ENCODE assay signal across 8 mouse cellular contexts in genomic region chr2:174294457-174294856, GRCm38 (mm10). TPM values are rescaled to one million over a fixed set of nuclear protein-coding genes. Genes with fewer than 3 reads are reported as not detected.
A peak's percentile ranks its signal among the peaks of the same experiment; 100 is the strongest.
DNase-seq lines count a peak whose midpoint lies in the region; ATAC-seq and TF ChIP-seq lines count a peak whose summit lies in the region.

No protein-coding gene starts in this region.

- H3K9me3 ChIP-seq in kidney, postnatal 0 days (replicated peaks; ENCODE audit: low read length), result peaks cover 22% of the 10 kb centered on the region
- peaks cover 7% of the 10 kb centered on the region; the same call in 1 of the 2 replicates for H3K9me3 ChIP-seq in intestine, postnatal 0 days (ENCODE audit: control insufficient read depth)
- peaks cover 15% of the 10 kb centered on the region for H3K9me3 ChIP-seq in neural tube, embryonic 15.5 days (replicated peaks)

- WGBS in kidney, postnatal 0 days, result 49% methylated on average over 8 of the region's 8 CpGs
- WGBS in intestine, postnatal 0 days, result 54% methylated on average over 8 of the region's 8 CpGs
- 57% methylated on average over 8 of the region's 8 CpGs for WGBS in neural tube, embryonic 15.5 days

- H3K27me3 ChIP-seq in kidney, postnatal 0 days (ENCODE audit: insufficient read depth, low read length), result peaks cover 11% of the 10 kb centered on the region
- H3K27me3 ChIP-seq in intestine, postnatal 0 days (replicated peaks; ENCODE audit: control insufficient read depth, insufficient read depth, low read length), result peaks cover 22% of the 10 kb centered on the region
- H3K27me3 ChIP-seq in neural tube, embryonic 15.5 days (replicated peaks), result peaks cover 25% of the 10 kb centered on the region

- peak overlapping the region; percentile 76 for H3K9ac ChIP-seq in kidney, postnatal 0 days (ENCODE audit: low read depth, low read length)
- H3K9ac ChIP-seq in intestine, postnatal 0 days (ENCODE audit: low read depth, low read length), result peak overlapping the region; percentile 50
- peak overlapping the region; percentile 57 for H3K9ac ChIP-seq in neural tube, embryonic 15.5 days (replicated peaks)

- H3K4me3 ChIP-seq in kidney, postnatal 0 days (replicated peaks; ENCODE audit: low read depth, low read length), result peak overlapping the region; percentile 52
- peak overlapping the region; percentile 57 for H3K4me3 ChIP-seq in intestine, postnatal 0 days (ENCODE audit: low read depth, low read length)
- H3K4me3 ChIP-seq in neural tube, embryonic 15.5 days (replicated peaks), result peak overlapping the region; percentile 59

- peak overlapping the region; percentile 72 for H3K27ac ChIP-seq in kidney, postnatal 0 days
- H3K27ac ChIP-seq in intestine, postnatal 0 days (ENCODE audit: low read depth, low read length), result 0 out of 2 replicates have a peak overlapping the region, but pooled peaks have one; percentile 35
- H3K27ac ChIP-seq in neural tube, embryonic 15.5 days (replicated peaks), result peak overlapping the region; percentile 80

- no peak for TF ChIP-seq CTCF in kidney, postnatal 0 days (IDR thresholded peaks at IDR 0.05; ENCODE audit: low read depth)
- no peak for TF ChIP-seq CTCF in intestine, postnatal 0 days (IDR thresholded peaks at IDR 0.05; ENCODE audit: low read depth)

- no peak for ATAC-seq in kidney, postnatal 0 days (replicated peaks; ENCODE audit: low FRiP score, low read depth)
- ATAC-seq in intestine, postnatal 0 days, result no peak
- peak; percentile 21; the same call in 1 of the 2 replicates for ATAC-seq in neural tube, embryonic 15.5 days (ENCODE audit: low FRiP score)

- peaks cover 6% of the 10 kb centered on the region; the same call in 1 of the 2 replicates for H3K4me1 ChIP-seq in kidney, postnatal 0 days (replicated peaks; ENCODE audit: insufficient read depth, low read length)
- H3K4me1 ChIP-seq in intestine, postnatal 0 days (replicated peaks; ENCODE audit: control insufficient read depth, insufficient read depth, low read length), result no peaks in the 10 kb centered on the region
- H3K4me1 ChIP-seq in neural tube, embryonic 15.5 days, result peaks cover 73% of the 10 kb centered on the region

- no peaks in the 10 kb centered on the region for H3K36me3 ChIP-seq in kidney, postnatal 0 days (ENCODE audit: insufficient read depth, low read length)
- H3K36me3 ChIP-seq in intestine, postnatal 0 days (ENCODE audit: control insufficient read depth, insufficient read depth), result no peaks in the 10 kb centered on the region
- no peaks in the 10 kb centered on the region for H3K36me3 ChIP-seq in neural tube, embryonic 15.5 days

- peak; percentile 48 for DNase-seq in kidney, postnatal 0 days (ENCODE audit: low spot score)
- DNase-seq in kidney, adult 18-20 months, result no peak
- DNase-seq in embryo, embryonic 9.5 days (ENCODE audit: extremely low spot score), result peak; percentile 51
- DNase-seq in adrenal gland, postnatal 36 days, result no peak
- no peak for DNase-seq in lung, postnatal 14 days
- DNase-seq in urinary bladder, postnatal 36 days (ENCODE audit: low spot score in 2 of 2), result no peak

- H3K4me2 ChIP-seq in kidney, postnatal 0 days (ENCODE audit: low read length), result peak overlapping the region; percentile 62
- H3K4me2 ChIP-seq in intestine, postnatal 0 days (replicated peaks; ENCODE audit: low read depth), result peak overlapping the region; percentile 67
- peak overlapping the region; percentile 69 for H3K4me2 ChIP-seq in neural tube, embryonic 15.5 days

RNA-seq across cellular contexts. Expression of gene Gnas, which starts 10.3 kb away (rescaled TPM):
- polyA plus RNA-seq in kidney, postnatal 0 days (2015; fragmentation: Nextera tagmentation; extraction: Ambion mirVana), result 1,338 and 1,363 TPM in 2 replicates
- 686 and 705 TPM in 2 replicates for polyA plus RNA-seq in intestine, postnatal 0 days (2015; fragmentation: Nextera tagmentation; extraction: Ambion mirVana)
- polyA plus RNA-seq in neural tube, embryonic 15.5 days (2015; fragmentation: Nextera tagmentation; extraction: Ambion mirVana), result 1,725 and 1,770 TPM in 2 replicates
- total RNA-seq in adrenal gland, postnatal 36 days (2021), result 1,000 to 10,000 TPM; 2,444 to 2,615 TPM

RNA-seq across cellular contexts. Expression of gene Gm20721, which starts 52.1 kb away (rescaled TPM):
- 8.6 and 11.1 TPM in 2 replicates for polyA plus RNA-seq in kidney, postnatal 0 days (2015; fragmentation: Nextera tagmentation; extraction: Ambion mirVana)
- 2.7 and 3.5 TPM in 2 replicates for polyA plus RNA-seq in intestine, postnatal 0 days (2015; fragmentation: Nextera tagmentation; extraction: Ambion mirVana)
- polyA plus RNA-seq in neural tube, embryonic 15.5 days (2015; fragmentation: Nextera tagmentation; extraction: Ambion mirVana), result 17.0 and 19.8 TPM in 2 replicates
- 1 to 10 TPM; 2.2 to 2.6 TPM for total RNA-seq in adrenal gland, postnatal 36 days (2021)

Comparison
In these comparisons a context has a peak if more than half of its experiments do, and no peak if none do; other contexts are left out.
1. DNase-seq: peak in kidney, postnatal 0 days (single experiment) and embryo, embryonic 9.5 days (single experiment); none in kidney, adult 18-20 months (single experiment), adrenal gland, postnatal 36 days (0 of 2), lung, postnatal 14 days (single experiment) and urinary bladder, postnatal 36 days (0 of 2).
2. Peak in every context shown above with its lines, with median percentiles within 50 percentile points of each other: H3K27ac ChIP-seq, H3K4me2 ChIP-seq, H3K4me3 ChIP-seq and H3K9ac ChIP-seq.